Comparison of ENCODE assay signal across 22 mouse cellular contexts in genomic region chr5:129621361-129621760, GRCm38 (mm10). TPM values are rescaled to one million over a fixed set of nuclear protein-coding genes. Genes with fewer than 3 reads are reported as not detected.
A peak's percentile ranks its signal among the peaks of the same experiment; 100 is the strongest.
DNase-seq lines count a peak whose midpoint lies in the region; ATAC-seq and TF ChIP-seq lines count a peak whose summit lies in the region.
"Had no signal": no experiment of that assay in that cellular context is flagged by ENCODE, and none has a peak within 500 bp of the region (broad histone marks: within the 10 kb centered on the region; RNA-seq: fewer than 3 reads in every experiment).

No protein-coding gene starts in this region.

- no peak for TF ChIP-seq CTCF in E14TG2a.4 (conservative IDR thresholded peaks at IDR 0.05; ENCODE audit: low read length)
- no peak for TF ChIP-seq CTCF in ES-Bruce4 (IDR thresholded peaks at IDR 0.05; ENCODE audit: low read depth, low read length)
- TF ChIP-seq CTCF in kidney, adult 2 months (conservative IDR thresholded peaks at IDR 0.05; ENCODE audit: insufficient read depth, insufficient read length, low read depth, low read length), result no peak
- TF ChIP-seq CTCF in kidney, postnatal 0 days (IDR thresholded peaks at IDR 0.05; ENCODE audit: low read depth), result no peak

- H3K27me3 ChIP-seq in E14TG2a.4 (ENCODE audit: insufficient read depth, low read length) (peaks cover 11% of the 10 kb centered on the region; the same call in 1 of the 2 replicates), ES-Bruce4 (ENCODE audit: control insufficient read depth, insufficient read depth, low read length, poor library complexity, severe bottlenecking) (no peaks in the 10 kb centered on the region)
- H3K27me3 ChIP-seq in kidney, adult 2 months (replicated peaks; ENCODE audit: control insufficient read depth, insufficient read depth, low read length), result no peaks in the 10 kb centered on the region
- no peaks in the 10 kb centered on the region for H3K27me3 ChIP-seq in kidney, postnatal 0 days (ENCODE audit: insufficient read depth, low read length)
- H3K27me3 ChIP-seq: embryonic facial prominence, embryonic 12.5 days; heart, embryonic 15.5 days; hindbrain, embryonic 13.5 days; liver, embryonic 15.5 days; midbrain, embryonic 12.5 days; stomach, embryonic 15.5 days had no signal

- ATAC-seq in kidney, postnatal 0 days (replicated peaks; ENCODE audit: low FRiP score, low read depth), result no peak

- DNase-seq in kidney, adult 2 months, result peak; percentile 62
- DNase-seq in kidney, postnatal 0 days (ENCODE audit: low spot score), result peak; percentile 12
- DNase-seq in left cerebral cortex, adult 18-20 months (ENCODE audit: low spot score in 2 of 2), result no peak
- DNase-seq in ovary, postnatal 36 days (ENCODE audit: low spot score), result no peak
- no peak for DNase-seq in natural killer cell, adult 2 months (ENCODE audit: low spot score in 2 of 2)
- DNase-seq: adrenal gland, postnatal 14 days; cerebellum, adult 2 months; cerebellum, postnatal 25 days; gastrocnemius, postnatal 25 days; heart, adult 2 months; heart, postnatal 36 days; lung, postnatal 10 days; retina, postnatal 1 day; thymus, postnatal 4 days had no signal

- TF ChIP-seq EP300 in ES-Bruce4 (IDR thresholded peaks at IDR 0.05; ENCODE audit: insufficient read depth, low read depth, low read length), result no peak

- 0 out of 2 replicates have a peak, but pooled peaks cover under 1% of the 10 kb centered on the region for H3K9me3 ChIP-seq in E14TG2a.4 (ENCODE audit: low read length)
- 0 out of 2 replicates have a peak, but pooled peaks cover 5% of the 10 kb centered on the region for H3K9me3 ChIP-seq in ES-Bruce4 (replicated peaks; ENCODE audit: control insufficient read depth, insufficient read depth, low read length, poor library complexity, severe bottlenecking)
- no peaks in the 10 kb centered on the region for H3K9me3 ChIP-seq in kidney, postnatal 0 days (replicated peaks; ENCODE audit: low read length)
- H3K9me3 ChIP-seq: embryonic facial prominence, embryonic 12.5 days; heart, embryonic 15.5 days; hindbrain, embryonic 13.5 days; liver, embryonic 15.5 days; midbrain, embryonic 12.5 days; stomach, embryonic 15.5 days had no signal

- H3K36me3 ChIP-seq in E14TG2a.4 (ENCODE audit: insufficient read depth, low read length) (no peaks in the 10 kb centered on the region), ES-Bruce4 (ENCODE audit: control insufficient read depth, insufficient read depth, low read length, poor library complexity, severe bottlenecking) (no peaks in the 10 kb centered on the region)
- H3K36me3 ChIP-seq in kidney, adult 2 months (ENCODE audit: control insufficient read depth, insufficient read depth, low read length), result no peaks in the 10 kb centered on the region
- H3K36me3 ChIP-seq in kidney, postnatal 0 days (ENCODE audit: insufficient read depth, low read length), result no peaks in the 10 kb centered on the region
- H3K36me3 ChIP-seq: embryonic facial prominence, embryonic 12.5 days; heart, embryonic 15.5 days; hindbrain, embryonic 13.5 days; liver, embryonic 15.5 days; midbrain, embryonic 12.5 days; stomach, embryonic 15.5 days had no signal

- WGBS in kidney, adult 2 months, result 41% methylated on average over 5 of the region's 5 CpGs
- 58% methylated on average over 5 of the region's 5 CpGs for WGBS in kidney, postnatal 0 days

- H3K4me3 ChIP-seq in E14TG2a.4 (replicated peaks; ENCODE audit: low read length), result peak overlapping the region; percentile 27; the same call in 1 of the 2 replicates
- H3K4me3 ChIP-seq in ES-Bruce4 (ENCODE audit: low read depth, low read length), result no peak overlapping the region
- no peak overlapping the region; the same call in 1 of the 2 replicates for H3K4me3 ChIP-seq in kidney, adult 2 months (ENCODE audit: insufficient read depth, low read depth, low read length)
- no peak overlapping the region for H3K4me3 ChIP-seq in kidney, postnatal 0 days (replicated peaks; ENCODE audit: low read depth, low read length)
- H3K4me3 ChIP-seq: embryonic facial prominence, embryonic 12.5 days; heart, adult 2 months; heart, embryonic 15.5 days; hindbrain, embryonic 13.5 days; liver, embryonic 15.5 days; midbrain, embryonic 12.5 days; stomach, embryonic 15.5 days had no signal

- TF ChIP-seq POLR2A in ES-Bruce4 (IDR thresholded peaks at IDR 0.05; ENCODE audit: insufficient read depth, low read length), result no peak
- TF ChIP-seq POLR2A in kidney, adult 2 months (IDR thresholded peaks at IDR 0.05; ENCODE audit: low read depth, low read length), result no peak

- H3K27ac ChIP-seq in ES-Bruce4 (ENCODE audit: insufficient read depth, low read length), result no peak overlapping the region
- peak overlapping the region; percentile 61 for H3K27ac ChIP-seq in kidney, adult 2 months (ENCODE audit: insufficient read depth, low read depth, low read length)
- no peak overlapping the region for H3K27ac ChIP-seq in kidney, postnatal 0 days
- H3K27ac ChIP-seq: embryonic facial prominence, embryonic 12.5 days; heart, adult 2 months; heart, embryonic 15.5 days; hindbrain, embryonic 13.5 days; liver, embryonic 15.5 days; midbrain, embryonic 12.5 days; stomach, embryonic 15.5 days had no signal

- 0 out of 2 replicates have a peak overlapping the region, but pooled peaks have one; percentile 5 for H3K9ac ChIP-seq in ES-Bruce4 (ENCODE audit: low read depth, poor library complexity, severe bottlenecking)
- H3K9ac ChIP-seq in kidney, postnatal 0 days (ENCODE audit: low read depth, low read length), result no peak overlapping the region
- H3K9ac ChIP-seq: embryonic facial prominence, embryonic 12.5 days; heart, embryonic 15.5 days; hindbrain, embryonic 13.5 days; liver, embryonic 15.5 days; midbrain, embryonic 12.5 days; stomach, embryonic 15.5 days had no signal

- no peak overlapping the region for H3K4me2 ChIP-seq in kidney, postnatal 0 days (ENCODE audit: low read length)
- H3K4me2 ChIP-seq: embryonic facial prominence, embryonic 12.5 days; heart, embryonic 15.5 days; hindbrain, embryonic 13.5 days; liver, embryonic 15.5 days; midbrain, embryonic 12.5 days; stomach, embryonic 15.5 days had no signal

- H3K4me1 ChIP-seq in E14TG2a.4 (replicated peaks; ENCODE audit: low read depth, low read length), result peaks cover 25% of the 10 kb centered on the region
- H3K4me1 ChIP-seq in ES-Bruce4 (ENCODE audit: control insufficient read depth, insufficient read depth, low read length), result no peaks in the 10 kb centered on the region
- no peaks in the 10 kb centered on the region; the same call in 1 of the 2 replicates for H3K4me1 ChIP-seq in kidney, adult 2 months (ENCODE audit: control insufficient read depth, insufficient read depth, low read length)
- no peaks in the 10 kb centered on the region for H3K4me1 ChIP-seq in kidney, postnatal 0 days (replicated peaks; ENCODE audit: insufficient read depth, low read length)
- H3K4me1 ChIP-seq: embryonic facial prominence, embryonic 12.5 days; heart, embryonic 15.5 days; hindbrain, embryonic 13.5 days; midbrain, embryonic 12.5 days; stomach, embryonic 15.5 days had no signal

RNA-seq across cellular contexts. Expression of gene Mmp17, which starts 37.4 kb away (rescaled TPM):
- polyA plus RNA-seq in ES-Bruce4 (2011; ENCODE audit: insufficient read depth, insufficient read length, low read depth, missing spikeins), result 5.9 and 6.9 TPM in 2 replicates
- polyA plus RNA-seq in kidney, adult 2 months (2012; rRNA removed), result 1.6 and 2.5 TPM in 2 replicates
- polyA plus RNA-seq in kidney, postnatal 0 days (2015; fragmentation: Nextera tagmentation; extraction: Ambion mirVana), result 1.5 and 2.0 TPM in 2 replicates
- 100 to 1,000 TPM in 1 of 2 experiments, 10 to 100 TPM in 1; 98.9 to 104 TPM for total RNA-seq in left cerebral cortex, adult 18-20 months (2021)

RNA-seq across cellular contexts. Expression of gene Zfp11, which starts 48.5 kb away (rescaled TPM):
- polyA plus RNA-seq in ES-Bruce4 (2011; ENCODE audit: insufficient read depth, insufficient read length, low read depth, missing spikeins), result 4.1 TPM in 2 replicates
- polyA plus RNA-seq in kidney, adult 2 months (2012; rRNA removed), result 2.0 and 2.2 TPM in 2 replicates
- 2.9 and 3.7 TPM in 2 replicates for polyA plus RNA-seq in kidney, postnatal 0 days (2015; fragmentation: Nextera tagmentation; extraction: Ambion mirVana)
- 1 to 10 TPM; 6.2 to 7.2 TPM for total RNA-seq in left cerebral cortex, adult 18-20 months (2021)

Comparison
In these comparisons a context has a peak if more than half of its experiments do, and no peak if none do; other contexts are left out.
1. DNase-seq: peak in kidney, adult 2 months (single experiment) and kidney, postnatal 0 days (single experiment); none in left cerebral cortex, adult 18-20 months (0 of 2), ovary, postnatal 36 days (single experiment) and natural killer cell, adult 2 months (0 of 2).